Mouse (Mus musculus) heart, postnatal 10 days (tissue): Measurements from ENCODE around the gene Pipox. TPM values are rescaled to one million over a fixed set of nuclear protein-coding genes. Genes with fewer than 3 reads are reported as not detected.

Source experiments
- DNase-seq, 2 experiments: peaks; one replicate each; pipeline ENCODE4 v3.0.0; 2021
- intact Hi-C: fragments of 180-260 bp; cut with DNase I; formaldehyde crosslinking; loops from one replicate; pipeline ENCODE4 v1.15.1; 2025
- total RNA-seq, 2 experiments: library from RNA; stranded (reverse); gene quantifications; 2 replicates each; pipeline ENCODE4 v1.2.3; 2021

Pipox gene
- 1 to 10 TPM; 1.2 to 1.4 TPM for total RNA-seq

GRCm38 (mm10) chr11:77893787-77894718 is at the start of gene Pipox:
Gene Pipox (minus strand): TSS chr11:77894096.
- intact Hi-C loops = no loop called here
- DNase-seq = peak; percentile 87 to 89

- no peak for DNase-seq
These were observed 48.3 kb upstream of the Pipox start for GRCm38 (mm10) chr11:77942230-77942629.

GRCm38 (mm10) chr11:77937649-77938410 is 43.9 kb upstream of the Pipox start:
- intact Hi-C loops = no loop called here
- no peak for DNase-seq

More at GRCm38 (mm10) chr11:77942230-77942629, 48.3 kb upstream of the Pipox start:
- intact Hi-C loops = no loop called here

- no peak for DNase-seq
- intact Hi-C loops = no loop called here
These were observed 43.0 kb upstream of the Pipox start for GRCm38 (mm10) chr11:77936846-77937245.

GRCm38 (mm10) chr11:77934568-77935311 is 40.8 kb upstream of the Pipox start:
- no peak for DNase-seq
- intact Hi-C loops = no loop called here

- DNase-seq = no peak
- intact Hi-C loops = no loop called here
These were observed 40.2 kb upstream of the Pipox start for GRCm38 (mm10) chr11:77934111-77934521.

- DNase-seq = no peak
- intact Hi-C loops = no loop called here
These were observed 38.7 kb upstream of the Pipox start for GRCm38 (mm10) chr11:77932576-77932975.

- intact Hi-C loops = no loop called here
- no peak for DNase-seq
These were observed 37.9 kb upstream of the Pipox start for GRCm38 (mm10) chr11:77931541-77932433.

GRCm38 (mm10) chr11:77930751-77931540 is 37.0 kb upstream of the Pipox start, which contains the start of gene Sez6:
Gene Sez6 (plus strand): TSS chr11:77930800.
- peak; percentile 84 to 90 for DNase-seq
- intact Hi-C loops = no loop called here

GRCm38 (mm10) chr11:77927837-77928236 is 33.9 kb upstream of the Pipox start:
- intact Hi-C loops = no loop called here
- DNase-seq = no peak

GRCm38 (mm10) chr11:77926666-77927065 is 32.8 kb upstream of the Pipox start:
- no peak for DNase-seq
- intact Hi-C loops = no loop called here

- no peak for DNase-seq
- intact Hi-C loops = no loop called here
These were observed 32.2 kb upstream of the Pipox start for GRCm38 (mm10) chr11:77925836-77926657.

GRCm38 (mm10) chr11:77923285-77923684 is 29.4 kb upstream of the Pipox start:
- intact Hi-C loops = no loop called here

GRCm38 (mm10) chr11:77917166-77917565 is 23.3 kb upstream of the Pipox start:
- intact Hi-C loops = no loop called here
- DNase-seq = peak in 1 of 2 experiments; percentile 24

More at GRCm38 (mm10) chr11:77923285-77923684, 29.4 kb upstream of the Pipox start:
- DNase-seq = no peak

GRCm38 (mm10) chr11:77916741-77917140 is 22.8 kb upstream of the Pipox start:
- intact Hi-C loops = no loop called here

GRCm38 (mm10) chr11:77914598-77915260 is 20.8 kb upstream of the Pipox start:
- no peak for DNase-seq
- intact Hi-C loops = loop anchor here (5.0 kb wide), 1 partner anchor 43 kb away; no protein-coding TSS in a partner anchor

More at GRCm38 (mm10) chr11:77916741-77917140, 22.8 kb upstream of the Pipox start:
- DNase-seq = no peak

- DNase-seq = no peak
- intact Hi-C loops = loop anchor here (5.0 kb wide), 1 partner anchor 44 kb away; no protein-coding TSS in a partner anchor
These were observed 19.6 kb upstream of the Pipox start for GRCm38 (mm10) chr11:77913505-77913904.
